Mouse (Mus musculus) B cell, adult 2 months (primary cell): ENCODE data around the gene Olfr787.

ENCODE experiments used
- DNase-seq, 2 experiments: peaks; one replicate each; pipeline ENCODE4 v3.0.0; 2022

Gene Olfr787

DNA sequence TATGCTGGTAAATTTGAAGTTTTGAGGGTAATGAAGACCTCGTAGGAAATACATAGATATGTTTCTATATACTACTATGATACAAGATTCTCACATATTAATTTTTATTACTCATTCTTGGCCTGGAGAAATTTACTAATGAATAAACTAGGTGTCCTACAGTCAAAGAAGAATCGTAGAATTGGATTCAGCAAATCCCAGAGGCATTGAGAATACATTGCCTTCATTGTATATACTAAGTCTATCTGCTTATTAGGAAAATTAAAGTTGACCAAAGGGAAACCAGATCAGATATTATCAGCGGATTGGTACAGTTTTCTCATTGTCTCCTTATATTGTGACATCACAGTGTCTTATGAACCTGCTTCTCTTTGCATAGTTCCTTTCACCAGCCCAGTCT is at the start of gene Olfr787:
Olfr787 (plus strand) TSS at position 301 of the 400 bp plus-strand sequence.
- DNase-seq: no peak

- DNase-seq: no peak
Measured at GRCm38 (mm10) chr10:129427006-129427405, 34.7 kb upstream of the Olfr787 start, which contains the start of gene Olfr786. TSS of gene Olfr786 (plus strand) at chr10:129427306.

- no peak for DNase-seq
Measured at GRCm38 (mm10) chr10:129470698-129471097, 9.0 kb downstream of the Olfr787 start, which contains the start of gene Olfr788. TSS of gene Olfr788 (plus strand) at chr10:129470998.

- no peak for DNase-seq
Measured at GRCm38 (mm10) chr10:129473256-129473655, 11.6 kb downstream of the Olfr787 start.

DNA sequence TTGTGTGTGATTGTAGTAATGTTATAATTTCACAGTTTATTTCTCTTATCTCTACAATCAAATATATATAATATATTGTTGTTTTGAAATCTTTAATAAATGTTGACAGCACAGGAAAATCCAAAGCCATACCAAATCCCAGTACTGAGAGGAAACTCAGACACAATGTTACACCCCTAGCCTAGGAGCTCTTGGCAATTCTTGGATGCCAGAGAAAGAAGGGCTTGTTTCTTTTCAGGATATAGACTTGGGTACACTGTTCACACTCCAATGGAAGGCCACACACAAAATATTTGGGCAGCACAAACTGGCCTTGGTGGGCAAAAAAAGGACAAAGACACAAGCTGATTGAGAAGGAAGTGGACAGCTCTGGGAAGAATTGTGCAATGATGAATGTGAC is 12.1 kb downstream of the Olfr787 start:
- no peak for DNase-seq

DNA sequence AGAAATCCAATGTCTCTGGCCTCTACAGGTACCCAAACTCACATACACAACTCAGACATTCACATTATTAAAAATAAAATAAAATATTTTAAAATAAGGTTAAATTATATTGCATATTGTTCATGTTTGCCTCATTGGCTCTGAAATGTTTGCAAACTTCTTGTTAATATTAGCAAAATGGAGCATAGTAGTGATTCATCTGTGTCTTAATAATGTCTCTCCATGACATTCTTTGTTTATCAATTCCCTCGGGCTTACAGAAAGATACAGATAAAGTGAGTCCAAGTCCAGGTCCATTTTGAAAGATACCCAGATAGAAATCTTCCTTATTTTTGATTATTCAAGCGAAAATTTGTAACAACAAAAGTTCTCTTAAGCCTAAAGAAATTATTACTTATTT is 22.8 kb downstream of the Olfr787 start, which contains the start of gene Olfr789:
Olfr789 (plus strand) TSS at position 301 of the 400 bp plus-strand sequence.
- DNase-seq: no peak

- no peak for DNase-seq
Measured at GRCm38 (mm10) chr10:129490101-129490500, 28.4 kb downstream of the Olfr787 start.

GRCm38 (mm10) chr10:129498192-129498591 is 36.5 kb downstream of the Olfr787 start, which contains the start of gene Olfr790:
TSS of gene Olfr790 (plus strand) at chr10:129498492.
- no peak for DNase-seq
